Mouse (Mus musculus) intestine, postnatal 0 days (tissue): Measurements from ENCODE around the gene Gm7247. TPM values are rescaled to one million over a fixed set of nuclear protein-coding genes. Genes with fewer than 3 reads are reported as not detected.
"Not testable (repeated sequence)": the region's sequence is repeated elsewhere in the genome, so short reads cannot be mapped to it uniquely, and the experiment has no call there.

Source experiments
- ATAC-seq: fragments of 200-750 bp; cut with Nextera tagmentation; 2 replicates; pipeline ENCODE4 v1.8.0; 2017; ENCODE audit warnings: mild to moderate bottlenecking, moderate TSS enrichment, moderate library complexity
- H3K27ac ChIP-seq: fragments of 300-500 bp; sonication (generic); 2 replicates; pipeline ENCODE4 v1.5.1; 2014; ENCODE audit warnings: mild to moderate bottlenecking, low read depth, low read length, moderate library complexity
- H3K27me3 ChIP-seq: fragments of 300-500 bp; sonication (generic); replicated peaks from 2 replicates; pipeline ENCODE4 v1.6.1; 2014; ENCODE audit warnings: low read length, mixed read lengths; ENCODE audit not compliant: control insufficient read depth, insufficient read depth
- H3K36me3 ChIP-seq: fragments of 300-500 bp; sonication (generic); 2 replicates; pipeline ENCODE4 v1.6.1; 2014; ENCODE audit warnings: mild to moderate bottlenecking, moderate library complexity; ENCODE audit not compliant: control insufficient read depth, insufficient read depth
- H3K4me1 ChIP-seq: fragments of 300-500 bp; sonication (generic); replicated peaks from 2 replicates; pipeline ENCODE4 v1.6.1; 2014; ENCODE audit warnings: antibody characterized with exemption, low read length, mixed read lengths; ENCODE audit not compliant: control insufficient read depth, insufficient read depth
- H3K4me2 ChIP-seq: fragments of 300-500 bp; sonication (generic); replicated peaks from 2 replicates; pipeline ENCODE4 v1.6.1; 2014; ENCODE audit warnings: low read depth, mild to moderate bottlenecking, moderate library complexity
- H3K4me3 ChIP-seq: fragments of 300-500 bp; sonication (generic); 2 replicates; pipeline ENCODE4 v1.5.1; 2014; ENCODE audit warnings: low read depth, low read length
- H3K9ac ChIP-seq: fragments of 300-500 bp; sonication (generic); 2 replicates; pipeline ENCODE4 v1.6.1; 2014; ENCODE audit warnings: mild to moderate bottlenecking, low read depth, low read length
- H3K9me3 ChIP-seq: fragments of 300-500 bp; sonication (generic); 2 replicates; pipeline ENCODE4 v1.6.1; 2016; ENCODE audit warnings: mixed run types; ENCODE audit not compliant: control insufficient read depth
- CTCF ChIP-seq: sonication (generic); IDR thresholded peaks from 2 replicates; pipeline ENCODE4 v1.5.1; 2016; ENCODE audit warnings: low read depth, mild to moderate bottlenecking, control low read depth, antibody characterized with exemption, moderate library complexity
- WGBS: fragments of 180-500 bp; shearing (Covaris S2); extraction: QIAGEN DNeasy Blood & Tissue Kit; methylation state at CpG from one replicate; pipeline ENCODE4 v1.1.7; 2014; 5-methylcytosine and 5-hydroxymethylcytosine counted together
- polyA plus RNA-seq: library from polyadenylated mRNA; unstranded; fragments of >200 nt; fragmentation: Nextera tagmentation; extraction: Ambion mirVana; gene quantifications from 2 replicates; pipeline ENCODE4 v1.2.1, GENCODE M21; 2015

Gene Gm7247
- polyA plus RNA-seq, 1 experiment from 2014 or later: not detected

DNA sequence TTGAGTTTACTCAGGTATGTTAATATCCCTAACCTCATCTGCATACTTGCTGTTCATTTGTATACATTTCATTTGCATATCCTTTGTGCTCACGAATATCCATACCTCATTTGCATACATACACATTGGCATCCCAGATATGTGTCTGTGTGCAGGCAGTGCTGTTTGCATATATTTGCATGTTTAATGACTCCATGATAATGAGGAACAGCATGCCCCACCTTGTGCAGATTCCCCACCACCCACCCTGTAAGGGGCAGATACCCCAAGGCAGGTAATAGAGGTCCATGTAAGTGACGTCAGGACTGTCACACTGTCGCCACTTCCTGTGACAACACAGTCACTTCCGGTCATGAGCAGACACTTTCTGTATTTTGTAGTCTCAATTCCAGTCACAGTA lies 24.2 kb downstream of the Gm7247 start:
- no peak for TF ChIP-seq CTCF
- ATAC-seq: 0 out of 2 replicates have a peak, but pooled peaks have one; percentile 31

GRCm38 (mm10) chr14:51387768-51388167 lies 26.2 kb downstream of the Gm7247 start:
- H3K4me3 ChIP-seq: no peak overlapping the region
- no peaks in the 10 kb centered on the region for H3K4me1 ChIP-seq
- no peak overlapping the region for H3K27ac ChIP-seq
- H3K36me3 ChIP-seq: no peaks in the 10 kb centered on the region
- WGBS: 98% methylated on average over 8 of the region's 8 CpGs
- H3K9me3 ChIP-seq: 0 out of 2 replicates have a peak, but pooled peaks cover 2% of the 10 kb centered on the region
- H3K27me3 ChIP-seq: no peaks in the 10 kb centered on the region
- peak; percentile 32 for ATAC-seq
- TF ChIP-seq CTCF: no peak
- H3K9ac ChIP-seq: no peak overlapping the region
- no peak overlapping the region for H3K4me2 ChIP-seq

More for the DNA sequence above, 24.2 kb downstream of the Gm7247 start:
- H3K27me3 ChIP-seq: no peaks in the 10 kb centered on the region
- no peak overlapping the region for H3K4me3 ChIP-seq
- no peaks in the 10 kb centered on the region for H3K36me3 ChIP-seq
- H3K4me1 ChIP-seq: no peaks in the 10 kb centered on the region
- 0 out of 2 replicates have a peak, but pooled peaks cover 2% of the 10 kb centered on the region for H3K9me3 ChIP-seq
- no peak overlapping the region for H3K27ac ChIP-seq
- H3K9ac ChIP-seq: no peak overlapping the region
- WGBS: 86% methylated on average over 4 of the region's 4 CpGs
- H3K4me2 ChIP-seq: no peak overlapping the region

DNA sequence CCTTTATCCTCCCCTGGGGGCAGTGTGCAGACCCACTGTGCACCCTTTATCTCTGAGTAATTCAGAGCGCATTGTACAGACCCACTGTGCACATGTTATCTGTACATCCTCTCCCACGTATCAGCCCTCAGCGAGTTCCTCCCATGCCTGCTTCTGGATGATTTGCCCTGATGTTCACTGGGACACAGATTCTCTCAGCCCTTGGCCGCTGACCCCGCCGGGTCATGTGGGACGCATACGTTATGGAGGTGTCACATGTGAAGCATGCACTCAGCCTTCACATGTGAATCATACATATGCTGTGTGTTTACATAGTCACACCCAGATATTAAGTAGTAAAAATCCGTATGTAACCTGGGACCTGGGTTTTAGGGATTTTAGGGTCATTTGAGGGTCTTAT lies 26.7 kb downstream of the Gm7247 start:
- 0 out of 2 replicates have a peak, but pooled peaks cover 2% of the 10 kb centered on the region for H3K9me3 ChIP-seq
- H3K4me3 ChIP-seq: no peak overlapping the region
- no peak overlapping the region for H3K9ac ChIP-seq
- ATAC-seq: peak; percentile 71
- no peak for TF ChIP-seq CTCF
- WGBS: 94% methylated on average over 9 of the region's 9 CpGs
- H3K4me2 ChIP-seq: no peak overlapping the region
- H3K4me1 ChIP-seq: no peaks in the 10 kb centered on the region
- no peaks in the 10 kb centered on the region for H3K27me3 ChIP-seq
- H3K27ac ChIP-seq: no peak overlapping the region
- no peaks in the 10 kb centered on the region for H3K36me3 ChIP-seq

- 76% methylated on average over 1 of the region's 1 CpGs for WGBS
- Histone ChIP-seq H3K4me1 (no peaks in the 10 kb centered on the region), H3K4me3 (no peak within 1 kb of the TSS), H3K36me3 (no peaks in the 10 kb centered on the region), H3K27ac (no peak within 1 kb of the TSS), H3K27me3 (no peaks in the 10 kb centered on the region), H3K9me3 (no peaks in the 10 kb centered on the region), H3K9ac (no peak within 1 kb of the TSS), H3K4me2 (no peak within 1 kb of the TSS)
- no peak for TF ChIP-seq CTCF
- ATAC-seq: no peak
Observed at GRCm38 (mm10) chr14:51410520-51410919, 49.0 kb downstream of the Gm7247 start, which contains the start of gene Vmn2r88. TSS of gene Vmn2r88 (plus strand) at chr14:51410820.

DNA sequence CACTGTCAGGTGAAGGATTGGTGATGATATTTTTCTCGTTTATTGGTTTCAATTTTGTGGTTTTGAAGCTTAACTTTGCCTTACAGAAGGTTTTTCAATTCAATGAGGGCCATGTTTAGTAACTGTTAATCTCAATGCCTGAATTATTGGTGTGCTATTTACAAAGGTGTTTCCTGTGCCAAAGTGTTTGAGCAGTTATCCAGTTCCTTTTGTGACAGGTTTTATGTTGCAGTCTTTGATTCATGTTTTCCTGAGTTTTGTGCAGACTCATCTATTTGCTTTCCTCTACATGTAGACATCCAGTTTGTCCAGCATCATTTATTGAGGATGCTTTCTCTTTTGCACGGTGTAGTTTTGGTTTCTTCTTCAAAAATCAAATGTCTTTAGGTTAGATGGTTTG lies 62.3 kb downstream of the Gm7247 start:
- no peak for TF ChIP-seq CTCF
- Histone ChIP-seq H3K27me3 (no peaks in the 10 kb centered on the region), H3K4me3 (no peak overlapping the region), H3K9me3 (no peaks in the 10 kb centered on the region), H3K4me1 (no peaks in the 10 kb centered on the region), H3K4me2 (no peak overlapping the region), H3K36me3 (no peaks in the 10 kb centered on the region), H3K9ac (no peak overlapping the region), H3K27ac (no peak overlapping the region)
- 52% methylated on average over 2 of the region's 2 CpGs for WGBS
- no peak for ATAC-seq

GRCm38 (mm10) chr14:51430138-51430537 lies 68.6 kb downstream of the Gm7247 start:
- not testable (repeated sequence) for H3K4me2 ChIP-seq, H3K9me3 ChIP-seq, H3K36me3 ChIP-seq, H3K27ac ChIP-seq, H3K4me1 ChIP-seq, H3K27me3 ChIP-seq, H3K4me3 ChIP-seq, H3K9ac ChIP-seq, ATAC-seq

DNA sequence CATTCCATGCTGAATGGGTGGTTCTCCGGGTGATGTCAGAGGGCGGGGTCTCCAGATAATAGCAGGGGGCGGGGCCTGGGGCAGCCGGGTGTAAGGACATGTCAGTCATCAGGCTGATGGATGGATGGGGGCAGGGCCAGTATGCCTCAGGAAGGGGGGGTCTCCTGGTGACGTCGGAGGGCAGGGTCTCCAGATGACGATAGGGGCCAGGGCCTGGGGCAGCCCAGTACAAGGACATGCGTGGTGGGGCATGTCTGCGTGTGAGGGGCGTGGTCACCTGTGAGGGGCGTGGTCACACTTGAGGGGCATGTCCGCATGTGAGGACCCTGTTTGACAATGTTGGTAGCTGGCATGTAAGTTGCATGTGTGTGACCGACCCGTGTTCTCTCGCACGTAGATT lies 73.0 kb downstream of the Gm7247 start:
- Histone ChIP-seq H3K4me1 (no peaks in the 10 kb centered on the region), H3K9ac (no peak overlapping the region), H3K27me3 (no peaks in the 10 kb centered on the region), H3K36me3 (no peaks in the 10 kb centered on the region), H3K27ac (no peak overlapping the region), H3K9me3 (no peaks in the 10 kb centered on the region), H3K4me2 (no peak overlapping the region), H3K4me3 (no peak overlapping the region)
- WGBS: 94% methylated on average over 16 of the region's 16 CpGs
- peak; percentile 31; the same call in 1 of the 2 replicates for ATAC-seq
- no peak for TF ChIP-seq CTCF
